Mouse (Mus musculus): Measurements from ENCODE around the gene Ranbp17. TPM values are rescaled to one million over a fixed set of nuclear protein-coding genes. Genes with fewer than 3 reads are reported as not detected.

Gene Ranbp17
- total and polyA plus RNA-seq, 3 experiments = 0.51 to 8.0 (median 6.2) TPM

DNA sequence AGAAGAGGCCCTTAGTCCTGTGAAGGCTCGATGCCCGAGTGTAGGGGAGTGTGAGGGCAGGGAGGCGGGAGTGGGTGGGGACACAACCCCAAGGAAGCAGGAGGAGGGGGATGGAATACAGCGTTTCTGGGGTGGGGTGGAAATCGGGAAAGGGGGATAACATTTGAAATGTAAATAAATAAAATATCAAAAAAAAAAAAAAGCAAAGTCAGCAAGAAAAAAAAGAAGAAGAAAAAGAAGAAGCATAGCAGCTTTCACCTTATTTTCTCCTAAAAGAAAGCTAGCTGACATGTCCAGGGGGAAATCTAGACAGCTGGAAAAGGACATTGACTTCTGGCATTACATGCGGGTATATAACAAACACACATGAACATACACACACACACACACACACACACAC lies 117.3 kb downstream of the Ranbp17 start:
- ATAC-seq (ENCODE audit: extremely low read depth, insufficient number of reproducible peaks, low FRiP score, poor library complexity, severe bottlenecking) = no peak
- H3K4me1 ChIP-seq (ENCODE audit: insufficient read depth, low read depth, low read length) = no peaks in the 10 kb centered on the region
- TF ChIP-seq GATA2 (IDR thresholded peaks at IDR 0.05; ENCODE audit: borderline replicate concordance, low read depth, low read length) (no peak), POLR2AphosphoS5 (IDR thresholded peaks at IDR 0.05; ENCODE audit: insufficient replicate concordance, low read depth, low read length) (no peak), TAL1 (conservative IDR thresholded peaks at IDR 0.05; ENCODE audit: low read depth, low read length) (no peak), CTCF (IDR thresholded peaks at IDR 0.05; ENCODE audit: low read depth, low read length) (no peak), GATA1 (IDR thresholded peaks at IDR 0.05; ENCODE audit: borderline replicate concordance, low read length) (no peak)

GRCm38 (mm10) chr11:33394093-33394492 lies 119.5 kb downstream of the Ranbp17 start:
- ATAC-seq (ENCODE audit: extremely low read depth, insufficient number of reproducible peaks, low FRiP score, poor library complexity, severe bottlenecking) = no peak

More for the DNA sequence above, 117.3 kb downstream of the Ranbp17 start:
- no peak overlapping the region for H3K4me3 ChIP-seq (ENCODE audit: low read depth, low read length)
- H3K36me3 ChIP-seq (replicated peaks) = no peaks in the 10 kb centered on the region
- DNase-seq (ENCODE audit: low spot score) = no peak
- H3K9me3 ChIP-seq (replicated peaks) = no peaks in the 10 kb centered on the region
- no peaks in the 10 kb centered on the region for H3K27me3 ChIP-seq (ENCODE audit: insufficient read depth, low read length)

GRCm38 (mm10) chr11:33388685-33389084 lies 124.9 kb downstream of the Ranbp17 start:
- ATAC-seq (ENCODE audit: extremely low read depth, insufficient number of reproducible peaks, low FRiP score, poor library complexity, severe bottlenecking) (no peak), DNase-seq (ENCODE audit: low spot score) (no peak)
- Histone ChIP-seq H3K9me3 (replicated peaks) (no peaks in the 10 kb centered on the region), H3K36me3 (replicated peaks) (no peaks in the 10 kb centered on the region), H3K4me3 (ENCODE audit: low read depth, low read length) (no peak overlapping the region), H3K4me1 (ENCODE audit: insufficient read depth, low read depth, low read length) (no peaks in the 10 kb centered on the region), H3K27me3 (ENCODE audit: insufficient read depth, low read length) (no peaks in the 10 kb centered on the region)
- TF ChIP-seq GATA1 (IDR thresholded peaks at IDR 0.05; ENCODE audit: borderline replicate concordance, low read length) = no peak
- no peak for TF ChIP-seq GATA2 (IDR thresholded peaks at IDR 0.05; ENCODE audit: borderline replicate concordance, low read depth, low read length)
- no peak for TF ChIP-seq TAL1 (conservative IDR thresholded peaks at IDR 0.05; ENCODE audit: low read depth, low read length)
- no peak for TF ChIP-seq CTCF (IDR thresholded peaks at IDR 0.05; ENCODE audit: low read depth, low read length)
- no peak for TF ChIP-seq POLR2AphosphoS5 (IDR thresholded peaks at IDR 0.05; ENCODE audit: insufficient replicate concordance, low read depth, low read length)

More at GRCm38 (mm10) chr11:33394093-33394492, 119.5 kb downstream of the Ranbp17 start:
- DNase-seq (ENCODE audit: low spot score) = no peak
- no peaks in the 10 kb centered on the region for H3K36me3 ChIP-seq (replicated peaks)
- TF ChIP-seq GATA2 (IDR thresholded peaks at IDR 0.05; ENCODE audit: borderline replicate concordance, low read depth, low read length) = no peak
- TF ChIP-seq GATA1 (IDR thresholded peaks at IDR 0.05; ENCODE audit: borderline replicate concordance, low read length) = no peak
- no peak for TF ChIP-seq TAL1 (conservative IDR thresholded peaks at IDR 0.05; ENCODE audit: low read depth, low read length)
- no peak for TF ChIP-seq POLR2AphosphoS5 (IDR thresholded peaks at IDR 0.05; ENCODE audit: insufficient replicate concordance, low read depth, low read length)
- H3K4me3 ChIP-seq (ENCODE audit: low read depth, low read length) = no peak overlapping the region
- H3K9me3 ChIP-seq (replicated peaks) = no peaks in the 10 kb centered on the region
- H3K27me3 ChIP-seq (ENCODE audit: insufficient read depth, low read length) = no peaks in the 10 kb centered on the region
- H3K4me1 ChIP-seq (ENCODE audit: insufficient read depth, low read depth, low read length) = no peaks in the 10 kb centered on the region

GRCm38 (mm10) chr11:33361867-33362266 lies 151.7 kb downstream of the Ranbp17 start:
- no peaks in the 10 kb centered on the region for H3K4me1 ChIP-seq (ENCODE audit: insufficient read depth, low read depth, low read length)
- no peaks in the 10 kb centered on the region for H3K27me3 ChIP-seq (ENCODE audit: insufficient read depth, low read length)
- no peaks in the 10 kb centered on the region for H3K36me3 ChIP-seq (replicated peaks)
- TF ChIP-seq GATA2 (IDR thresholded peaks at IDR 0.05; ENCODE audit: borderline replicate concordance, low read depth, low read length) (no peak), CTCF (IDR thresholded peaks at IDR 0.05; ENCODE audit: low read depth, low read length) (no peak), TAL1 (conservative IDR thresholded peaks at IDR 0.05; ENCODE audit: low read depth, low read length) (no peak)
- H3K9me3 ChIP-seq (replicated peaks) = no peaks in the 10 kb centered on the region
- DNase-seq (ENCODE audit: low spot score) (no peak), ATAC-seq (ENCODE audit: extremely low read depth, insufficient number of reproducible peaks, low FRiP score, poor library complexity, severe bottlenecking) (no peak)
- H3K4me3 ChIP-seq (ENCODE audit: low read depth, low read length) = no peak overlapping the region

DNA sequence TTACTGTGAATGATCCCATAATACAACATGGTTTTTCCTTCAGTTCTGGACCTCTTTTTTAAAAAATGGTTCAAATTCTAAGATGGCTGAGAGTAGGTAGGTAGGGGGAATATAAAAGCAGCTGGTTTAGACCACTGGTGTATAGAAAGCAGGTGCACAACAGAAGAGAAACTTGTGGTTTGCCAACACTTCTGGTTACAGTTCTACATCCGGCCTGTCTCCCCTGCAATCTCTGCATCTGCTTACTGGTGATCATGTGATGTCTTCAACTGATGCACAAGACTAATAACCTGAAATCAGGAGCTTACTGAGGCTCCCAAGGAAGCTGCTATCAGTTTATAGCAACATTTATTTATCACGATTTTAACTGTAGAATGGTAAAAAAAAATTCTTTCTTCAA lies 164.3 kb downstream of the Ranbp17 start:
- Histone ChIP-seq H3K4me1 (ENCODE audit: insufficient read depth, low read depth, low read length) (no peaks in the 10 kb centered on the region), H3K4me3 (ENCODE audit: low read depth, low read length) (no peak overlapping the region), H3K36me3 (replicated peaks) (no peaks in the 10 kb centered on the region), H3K9me3 (replicated peaks) (no peaks in the 10 kb centered on the region), H3K27me3 (ENCODE audit: insufficient read depth, low read length) (no peaks in the 10 kb centered on the region)
- ATAC-seq (ENCODE audit: extremely low read depth, insufficient number of reproducible peaks, low FRiP score, poor library complexity, severe bottlenecking) = no peak
- TF ChIP-seq GATA1 (IDR thresholded peaks at IDR 0.05; ENCODE audit: borderline replicate concordance, low read length) (no peak), POLR2AphosphoS5 (IDR thresholded peaks at IDR 0.05; ENCODE audit: insufficient replicate concordance, low read depth, low read length) (no peak), GATA2 (IDR thresholded peaks at IDR 0.05; ENCODE audit: borderline replicate concordance, low read depth, low read length) (no peak), TAL1 (conservative IDR thresholded peaks at IDR 0.05; ENCODE audit: low read depth, low read length) (no peak), CTCF (IDR thresholded peaks at IDR 0.05; ENCODE audit: low read depth, low read length) (no peak)
- DNase-seq (ENCODE audit: low spot score) = no peak

GRCm38 (mm10) chr11:33342061-33342460 lies 171.5 kb downstream of the Ranbp17 start:
- Histone ChIP-seq H3K36me3 (replicated peaks) (no peaks in the 10 kb centered on the region), H3K4me1 (ENCODE audit: insufficient read depth, low read depth, low read length) (no peaks in the 10 kb centered on the region), H3K27me3 (ENCODE audit: insufficient read depth, low read length) (no peaks in the 10 kb centered on the region), H3K4me3 (ENCODE audit: low read depth, low read length) (no peak overlapping the region), H3K9me3 (replicated peaks) (no peaks in the 10 kb centered on the region)
- no peak for DNase-seq (ENCODE audit: low spot score)
- ATAC-seq (ENCODE audit: extremely low read depth, insufficient number of reproducible peaks, low FRiP score, poor library complexity, severe bottlenecking) = no peak
- TF ChIP-seq GATA2 (IDR thresholded peaks at IDR 0.05; ENCODE audit: borderline replicate concordance, low read depth, low read length) = no peak
- no peak for TF ChIP-seq GATA1 (IDR thresholded peaks at IDR 0.05; ENCODE audit: borderline replicate concordance, low read length)
- TF ChIP-seq POLR2AphosphoS5 (IDR thresholded peaks at IDR 0.05; ENCODE audit: insufficient replicate concordance, low read depth, low read length) = no peak
- no peak for TF ChIP-seq CTCF (IDR thresholded peaks at IDR 0.05; ENCODE audit: low read depth, low read length)
- TF ChIP-seq TAL1 (conservative IDR thresholded peaks at IDR 0.05; ENCODE audit: low read depth, low read length) = no peak
